Mouse (Mus musculus) natural killer cell, adult 2 months (primary cell): Measurements from ENCODE around the gene Mindy4b-ps.
"Not testable (repeated sequence)": the region's sequence is repeated elsewhere in the genome, so short reads cannot be mapped to it uniquely, and the experiment has no call there.

Experiments
- DNase-seq, 2 experiments: peaks; one replicate each; pipeline ENCODE4 v3.0.0; 2022; ENCODE audit warnings: low spot score in 2 of 2

Gene Mindy4b-ps

DNA sequence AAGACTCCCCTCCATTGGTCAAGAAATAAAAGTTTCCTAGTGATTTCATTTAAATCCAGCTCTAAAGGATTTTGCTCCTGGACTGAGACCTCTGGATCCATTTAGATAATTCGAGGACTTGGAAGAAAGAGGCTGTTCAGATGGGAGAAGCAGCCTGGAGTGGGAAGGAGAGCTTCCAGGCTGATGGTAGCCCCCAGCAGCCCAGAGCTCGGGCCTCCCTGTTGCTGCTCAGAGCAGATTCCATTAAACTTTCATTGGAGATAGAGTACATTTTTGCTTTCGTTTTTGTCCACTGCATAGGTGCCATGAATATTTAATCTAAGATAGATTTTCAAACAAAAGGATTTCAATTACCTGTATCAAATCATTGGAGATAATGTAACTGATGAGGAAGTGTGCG is at the start of gene Mindy4b-ps:
Gene Mindy4b-ps, minus strand, starts transcription at position 101 of the 400 bp plus-strand sequence.
- no peak for DNase-seq

DNA sequence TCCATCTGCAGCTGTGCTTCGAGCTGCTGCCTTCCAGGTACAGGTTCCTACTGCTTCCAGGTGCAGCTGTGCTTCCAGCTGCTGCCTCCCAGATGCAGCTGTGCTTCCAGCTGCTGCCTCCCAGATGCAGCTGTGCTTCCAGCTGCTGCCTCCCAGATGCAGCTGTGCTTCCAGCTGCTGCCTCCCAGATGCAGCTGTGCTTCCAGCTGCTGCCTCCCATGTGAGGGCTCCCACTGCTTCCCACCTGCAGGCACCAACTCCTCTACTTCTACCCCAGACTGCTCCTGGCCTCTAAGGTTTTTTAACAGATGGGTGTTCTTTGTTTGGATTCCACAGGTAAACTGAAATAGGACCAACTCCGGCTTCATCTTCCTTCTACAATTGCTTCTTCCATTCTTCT is 49.8 kb upstream of the Mindy4b-ps start:
- not testable (repeated sequence) for DNase-seq

DNA sequence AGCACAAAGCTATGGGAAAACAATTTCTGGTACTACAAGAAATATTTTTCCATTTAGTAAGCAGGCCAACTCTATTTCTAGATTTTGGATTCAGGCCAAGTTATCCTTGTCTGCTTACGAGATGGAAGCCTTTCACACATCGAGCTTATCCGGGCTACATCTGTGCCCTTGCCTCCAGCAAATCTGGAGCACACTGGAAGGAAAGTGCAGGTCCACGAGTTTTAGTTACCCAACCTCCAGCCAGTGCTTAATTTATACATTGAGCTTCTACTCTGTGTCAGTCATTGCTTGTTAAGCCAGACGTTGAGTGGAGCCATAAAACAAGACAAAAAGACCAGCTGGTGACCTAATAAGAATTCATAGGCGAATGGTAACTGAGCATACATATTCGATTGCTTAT is 43.6 kb upstream of the Mindy4b-ps start:
- no peak for DNase-seq

DNA sequence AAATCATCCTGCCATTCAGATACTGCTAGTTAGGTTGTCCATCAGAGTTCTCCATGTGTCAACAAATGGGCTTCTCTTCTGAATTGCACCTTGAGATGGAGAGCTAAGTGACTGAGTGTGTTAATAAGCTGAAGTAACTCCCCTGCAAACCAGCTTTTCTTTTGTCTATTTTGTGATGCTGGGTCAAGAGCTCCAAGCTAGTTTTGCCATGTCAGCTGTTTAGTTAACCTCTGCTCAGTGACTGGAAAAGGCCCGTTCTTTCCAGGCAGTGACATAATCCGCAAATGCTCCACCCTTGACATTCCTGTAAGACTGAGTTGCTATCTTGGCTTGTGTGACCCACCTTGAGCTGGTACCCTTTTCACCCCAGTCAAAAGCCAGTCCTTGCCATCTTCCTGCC is 40.9 kb upstream of the Mindy4b-ps start:
- DNase-seq: no peak

DNA sequence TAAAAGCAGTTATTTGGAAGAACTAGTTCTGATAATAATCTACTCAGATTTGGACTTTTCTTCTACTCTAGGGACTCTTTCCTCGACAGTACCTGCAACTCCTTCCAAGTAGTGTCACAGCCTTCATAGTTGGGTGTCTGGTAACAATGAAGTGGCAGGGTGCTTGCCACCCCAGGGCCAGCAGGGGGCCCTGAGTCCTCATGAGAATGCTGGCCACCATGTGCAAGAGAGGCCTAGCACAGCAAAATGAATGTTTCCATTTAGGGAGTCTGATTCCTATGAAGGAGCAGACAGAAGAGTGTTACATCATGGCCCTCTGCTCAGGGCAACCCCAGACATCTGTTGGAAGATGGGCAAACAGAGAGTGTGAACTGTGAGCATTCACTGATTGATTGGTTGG is 21.3 kb upstream of the Mindy4b-ps start:
- DNase-seq: no peak

DNA sequence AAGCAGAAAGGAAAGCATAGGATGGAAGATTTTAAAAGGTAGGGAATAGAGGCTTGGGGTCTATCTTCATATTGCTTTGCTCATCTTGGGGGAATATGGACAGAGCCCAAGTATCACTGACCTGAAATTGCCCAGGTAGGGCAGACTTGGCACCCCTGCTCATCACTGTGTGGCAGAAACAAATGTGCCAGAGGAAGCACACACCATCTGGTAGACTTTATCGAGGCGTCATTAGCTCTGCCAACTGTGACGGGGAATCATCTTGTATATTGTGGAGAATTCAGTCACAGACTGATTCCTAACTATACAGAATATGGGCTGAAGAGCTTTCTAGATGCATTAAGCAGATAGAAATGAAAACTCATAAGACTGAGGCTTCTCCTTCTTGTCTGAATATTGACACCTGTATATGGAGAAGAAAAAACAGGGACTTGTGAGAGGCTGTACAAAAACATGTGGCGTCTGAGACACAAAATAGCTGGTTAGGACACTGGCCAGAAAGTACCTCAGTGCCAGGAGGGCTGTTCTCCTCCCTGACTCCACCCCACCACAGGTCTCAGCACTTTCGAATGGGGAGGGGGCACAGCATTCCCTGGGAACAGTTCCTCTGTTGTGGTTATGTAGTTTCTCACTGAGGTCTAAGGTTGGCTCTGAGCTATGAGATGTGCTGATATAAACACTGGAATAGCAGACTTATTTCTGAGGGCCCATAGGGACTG is 11.5 kb upstream of the Mindy4b-ps start:
- no peak for DNase-seq

DNA sequence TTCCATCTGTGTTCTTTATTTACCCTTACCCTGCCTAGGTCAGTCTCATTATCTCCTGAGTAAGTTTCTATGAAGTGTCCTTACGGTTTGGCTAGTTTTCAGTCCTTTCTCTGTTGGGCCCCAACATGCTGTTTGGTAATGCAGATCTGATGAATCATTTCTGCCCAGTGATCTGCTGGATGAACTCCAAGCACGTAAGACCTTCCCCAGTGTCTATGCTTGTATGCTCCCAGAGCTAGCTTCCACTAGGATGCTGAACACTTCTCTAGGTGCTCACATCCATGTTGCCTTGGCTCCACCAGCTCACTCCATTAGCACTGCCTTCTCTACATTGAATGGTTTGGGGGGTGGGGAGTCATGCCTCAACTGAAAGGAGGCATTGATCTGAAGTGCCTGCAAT is 10.8 kb upstream of the Mindy4b-ps start:
- no peak for DNase-seq

DNA sequence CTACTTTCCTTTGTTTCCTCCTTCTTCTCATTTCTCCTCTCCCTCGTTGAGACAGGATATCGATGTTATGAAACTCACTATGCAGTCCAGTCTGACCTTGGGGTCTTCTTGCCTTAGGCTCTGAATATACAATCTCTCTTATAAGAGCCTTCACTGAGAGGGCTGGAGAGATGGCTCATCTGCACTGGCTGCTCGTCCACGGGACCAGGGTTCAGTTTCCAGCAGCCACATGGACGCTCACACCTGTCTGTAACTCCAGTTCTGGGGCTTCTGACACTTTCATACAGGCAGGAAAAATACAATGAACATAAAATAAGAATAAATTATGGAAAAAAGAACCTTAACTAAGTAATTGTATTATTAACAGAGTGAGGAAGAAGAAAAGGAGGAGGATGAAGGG is 9.5 kb upstream of the Mindy4b-ps start:
- DNase-seq: no peak

DNA sequence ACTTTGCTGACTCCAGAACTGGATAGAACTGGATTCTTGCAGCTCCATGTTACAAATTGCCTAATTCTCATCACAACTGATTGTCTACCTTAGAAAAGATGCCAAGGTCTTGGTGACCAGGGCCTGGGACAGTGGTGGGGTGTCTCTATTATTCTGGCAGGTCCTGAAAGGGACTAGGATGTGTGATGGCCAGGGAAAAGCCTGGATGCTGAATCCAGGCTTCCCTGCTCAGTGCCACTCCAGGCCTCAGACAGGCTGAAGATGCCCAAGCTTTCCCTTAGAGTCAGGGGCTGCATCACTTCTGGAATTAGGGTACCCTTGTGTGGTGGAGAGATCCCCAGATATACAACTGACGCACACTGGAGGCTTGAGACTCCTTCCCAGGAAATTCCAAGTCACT is 7.8 kb upstream of the Mindy4b-ps start:
- no peak for DNase-seq

DNA sequence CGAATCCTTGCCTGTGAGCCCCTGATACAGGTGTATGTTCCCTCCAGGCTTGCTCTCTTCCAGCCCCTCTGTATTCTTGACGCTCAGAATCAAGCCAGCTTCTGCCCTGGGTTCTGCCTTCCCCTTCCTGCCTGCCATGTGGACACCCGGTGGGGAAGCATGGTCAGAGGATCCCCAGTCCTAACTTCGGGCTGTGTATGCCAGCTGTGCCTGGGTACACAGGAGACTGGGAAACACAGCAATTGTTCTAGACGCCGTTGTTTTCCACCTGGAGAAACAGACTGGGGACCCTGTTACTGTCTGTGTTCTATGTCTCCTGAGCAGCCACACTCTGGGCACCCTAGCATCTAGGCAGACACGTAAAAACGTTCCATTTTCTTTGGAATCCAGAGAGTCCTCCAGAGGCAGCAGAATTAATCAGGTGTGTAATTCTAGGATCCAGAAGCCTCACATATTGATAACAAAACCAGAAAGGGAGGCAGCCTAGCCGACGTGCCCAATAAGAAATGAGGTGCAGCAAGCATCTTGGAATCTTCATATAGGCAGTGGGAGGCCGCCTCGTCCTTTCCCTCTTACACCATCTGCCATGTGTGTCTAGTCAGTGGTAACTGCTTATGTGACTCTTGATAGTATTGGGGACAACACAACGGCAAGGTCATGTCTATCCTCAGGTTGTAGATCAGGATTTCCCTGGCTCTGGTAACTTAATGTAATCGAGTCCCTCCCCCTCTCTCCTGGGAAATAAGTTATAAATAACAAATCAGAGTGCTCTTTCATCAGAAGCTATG is 6.4 kb upstream of the Mindy4b-ps start:
- no peak for DNase-seq

DNA sequence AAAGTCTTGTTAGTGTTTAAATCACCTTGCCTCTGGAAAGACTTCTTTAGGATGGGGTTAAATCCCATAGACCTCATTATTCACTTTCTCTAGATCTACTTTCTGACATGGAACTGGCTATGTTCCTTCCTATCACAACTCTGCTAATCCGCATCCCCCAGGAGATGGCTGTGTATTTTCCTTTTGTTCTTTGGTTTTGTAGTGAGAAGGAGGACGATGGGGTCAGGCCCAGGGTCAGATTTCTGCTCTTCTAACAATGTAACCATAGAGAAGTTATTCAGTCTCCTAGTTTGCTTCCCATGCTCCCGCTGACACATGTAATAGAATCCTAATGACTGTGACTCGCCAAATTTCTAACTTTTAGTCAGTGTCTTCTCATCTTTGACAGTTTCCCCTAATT is 4.2 kb upstream of the Mindy4b-ps start:
- DNase-seq: no peak

DNA sequence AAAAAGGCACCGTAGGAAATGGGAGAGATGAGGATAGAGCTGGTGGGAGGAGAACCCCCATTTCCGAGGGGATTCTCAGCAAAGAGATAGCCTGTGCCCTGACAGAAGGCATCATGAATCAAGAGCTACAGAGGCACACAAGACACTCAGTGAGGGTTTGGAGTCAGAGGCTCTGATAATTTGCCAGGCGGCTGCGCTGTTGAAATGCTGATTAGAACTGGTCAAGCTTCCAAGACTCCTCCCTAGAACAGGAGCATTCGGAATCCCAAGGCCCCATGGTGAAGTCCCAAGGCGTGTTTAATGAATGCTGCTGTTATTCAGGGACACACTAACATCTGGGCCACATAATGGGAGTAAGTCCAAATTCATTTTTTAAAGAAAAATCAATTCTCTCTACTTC is 4.8 kb downstream of the Mindy4b-ps start:
- no peak for DNase-seq

DNA sequence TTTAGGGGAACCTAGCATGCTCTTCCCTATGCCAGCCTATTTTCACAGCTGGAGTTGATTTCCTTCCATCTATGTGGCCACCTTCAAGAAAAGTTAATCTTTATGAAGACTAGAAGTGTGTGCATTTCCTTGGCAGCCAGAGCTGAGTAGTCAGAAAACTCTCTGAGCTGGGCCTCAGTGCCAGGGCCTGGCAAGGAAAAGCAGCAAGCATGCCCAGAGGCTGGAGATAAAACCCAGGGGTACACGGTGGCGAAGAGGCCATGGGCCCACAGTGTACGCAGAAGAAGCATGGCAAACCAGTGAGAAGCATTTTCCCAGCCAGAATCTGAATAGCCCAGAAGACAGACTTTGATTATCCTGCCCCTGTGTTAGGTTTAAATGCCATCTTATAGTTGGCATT is 7.9 kb downstream of the Mindy4b-ps start:
- no peak for DNase-seq

DNA sequence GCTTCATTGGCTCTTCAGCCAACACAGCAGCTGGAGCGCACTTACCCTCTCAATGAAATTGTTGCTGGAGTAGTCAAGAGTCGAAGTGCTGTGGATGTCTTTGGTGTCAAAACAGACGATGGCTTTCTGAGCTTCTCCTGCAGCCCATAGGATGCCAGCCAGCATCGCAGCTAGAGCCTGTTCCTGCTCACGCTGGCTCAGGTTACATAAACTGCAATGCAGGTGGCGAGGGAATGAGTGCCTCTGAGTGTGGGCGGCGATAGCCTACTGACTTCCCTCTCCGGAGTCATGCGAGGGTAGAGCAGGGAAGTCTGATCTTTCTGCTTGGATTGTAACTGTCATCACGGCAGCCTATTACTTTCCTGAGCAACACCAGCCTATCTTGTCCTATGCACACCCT is 11.8 kb downstream of the Mindy4b-ps start:
- no peak for DNase-seq

DNA sequence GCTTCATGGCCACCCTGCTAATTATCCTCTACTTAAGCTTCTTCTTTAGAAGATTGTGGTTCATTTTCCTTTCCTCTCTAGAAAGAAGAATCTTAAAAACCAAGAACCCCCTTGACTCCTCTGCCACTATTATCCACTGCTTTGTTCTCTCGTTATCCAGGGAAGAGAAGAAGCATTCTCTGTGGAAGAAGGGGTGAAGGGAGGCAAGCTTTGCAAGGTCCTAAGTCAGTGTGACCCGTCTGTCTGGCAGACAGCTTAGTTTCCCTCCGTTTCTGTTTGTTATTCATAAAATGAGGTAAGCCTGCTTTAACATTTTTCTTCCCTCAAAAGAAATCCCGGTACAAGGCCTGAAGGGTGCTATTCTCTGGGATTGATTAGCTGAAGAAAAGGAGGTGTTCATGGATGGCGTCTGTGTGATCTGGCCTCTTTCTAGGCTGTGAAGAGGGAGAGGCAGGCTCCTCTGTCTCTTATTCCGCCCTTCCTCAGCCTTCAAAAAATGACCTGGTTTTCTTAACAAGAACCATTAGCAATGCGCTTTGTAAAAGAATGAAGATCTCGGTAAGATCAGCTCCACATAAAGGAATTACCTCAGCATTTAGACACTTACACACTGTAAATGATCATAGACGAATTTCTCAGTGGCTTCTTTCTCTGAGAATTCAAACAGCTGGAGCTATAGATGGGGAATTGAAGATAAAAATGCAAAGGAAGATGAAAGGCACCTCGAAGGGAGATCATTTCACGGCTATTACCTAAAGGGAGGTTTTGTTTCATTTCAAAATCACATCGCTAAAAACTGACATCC is 12.8 kb downstream of the Mindy4b-ps start:
- no peak for DNase-seq

DNA sequence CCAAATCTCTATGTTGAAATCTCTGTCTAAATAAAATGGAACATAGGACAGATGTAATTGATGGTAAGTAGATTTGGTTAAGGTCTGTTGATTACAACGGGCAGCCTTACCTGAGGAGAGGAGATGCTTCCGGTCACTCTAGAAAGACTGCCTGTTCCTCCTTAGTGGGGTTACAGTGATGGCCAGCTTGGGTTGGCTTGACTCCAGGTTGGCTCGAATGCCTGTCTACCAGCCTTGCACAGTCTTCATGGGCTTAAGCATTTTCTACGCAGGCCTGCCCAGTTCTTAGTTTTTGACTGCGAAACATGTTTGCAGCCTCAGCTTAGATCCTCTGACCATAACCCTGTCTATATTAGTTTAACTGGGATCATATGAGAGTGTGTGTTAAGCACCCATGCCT is 13.5 kb downstream of the Mindy4b-ps start:
- DNase-seq: no peak

DNA sequence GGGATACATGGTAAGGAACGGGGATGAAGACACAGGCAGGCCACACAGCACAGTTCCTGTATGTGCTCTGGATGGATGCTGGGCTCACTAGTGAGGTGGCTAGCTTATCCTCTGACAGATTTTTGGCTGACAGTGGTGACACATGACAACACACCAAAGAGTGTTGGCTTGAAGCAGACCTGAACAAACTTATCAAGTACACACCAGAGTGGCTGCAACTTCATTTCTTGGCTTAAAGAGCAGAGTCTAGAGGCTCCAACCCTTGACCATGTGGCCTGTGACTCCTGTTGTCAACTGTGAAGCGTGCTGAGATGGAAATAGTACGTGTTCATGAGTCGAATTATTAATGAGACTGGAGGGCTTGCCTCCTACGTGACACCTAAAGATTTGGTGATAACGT is 17.4 kb downstream of the Mindy4b-ps start:
- no peak for DNase-seq

DNA sequence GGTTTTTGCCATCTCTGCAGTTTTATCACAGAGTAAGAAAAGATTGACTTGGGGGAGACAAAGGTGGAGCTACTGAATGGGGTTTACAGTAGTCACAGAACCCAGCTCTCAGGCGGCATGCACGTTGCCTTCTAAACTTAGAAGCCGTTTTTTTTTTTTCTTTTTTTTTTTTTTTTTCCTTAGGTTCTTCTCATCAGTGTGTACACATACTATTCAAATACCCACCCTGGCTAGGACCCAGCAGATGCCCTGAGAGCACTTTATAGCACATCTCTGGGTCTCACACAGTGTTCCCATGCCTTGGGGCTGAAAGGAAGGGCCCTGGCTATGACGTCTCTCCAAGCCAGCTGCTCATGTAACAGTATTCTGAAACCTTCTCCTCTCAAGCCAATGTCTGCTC is 23.4 kb downstream of the Mindy4b-ps start:
- DNase-seq: no peak

DNA sequence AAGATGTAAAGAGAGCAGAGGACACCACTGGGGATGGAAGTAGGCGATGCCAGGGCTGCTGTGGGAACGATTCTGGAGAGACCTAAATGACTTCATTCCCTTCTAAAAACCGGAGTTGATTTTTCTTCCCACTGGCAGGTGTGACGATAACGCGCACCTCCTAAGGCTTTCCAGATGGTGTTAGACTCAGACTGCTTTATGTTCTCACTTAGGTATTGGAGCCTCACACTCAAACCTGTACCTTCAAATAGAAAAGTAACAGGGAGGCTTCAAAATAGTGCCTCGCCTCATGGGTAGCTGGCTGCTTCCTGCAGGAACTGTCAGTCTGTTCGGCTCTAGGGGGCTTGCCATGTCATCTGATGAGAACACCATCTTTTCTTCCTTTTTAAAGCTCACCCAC is 23.9 kb downstream of the Mindy4b-ps start:
- no peak for DNase-seq

DNA sequence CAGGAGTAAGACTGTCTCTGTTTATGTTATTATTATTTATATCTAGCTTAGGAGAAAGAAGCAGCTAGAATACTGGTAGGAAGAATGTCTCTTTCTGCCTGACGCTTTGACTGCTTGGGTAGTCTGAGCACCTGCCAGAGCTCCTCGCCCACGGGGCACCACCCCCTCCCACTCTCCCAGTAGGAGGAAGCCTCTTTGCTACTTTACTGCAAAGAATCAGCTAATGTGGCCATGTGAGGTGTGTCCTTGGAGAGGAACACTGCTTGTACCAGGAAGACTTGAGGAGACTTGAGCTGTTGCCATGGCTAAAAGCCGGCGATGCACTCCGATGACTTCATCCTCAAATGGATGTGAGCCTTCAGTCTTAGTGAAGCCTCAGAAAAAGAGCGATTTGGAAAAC is 32.6 kb downstream of the Mindy4b-ps start:
- DNase-seq: no peak

DNA sequence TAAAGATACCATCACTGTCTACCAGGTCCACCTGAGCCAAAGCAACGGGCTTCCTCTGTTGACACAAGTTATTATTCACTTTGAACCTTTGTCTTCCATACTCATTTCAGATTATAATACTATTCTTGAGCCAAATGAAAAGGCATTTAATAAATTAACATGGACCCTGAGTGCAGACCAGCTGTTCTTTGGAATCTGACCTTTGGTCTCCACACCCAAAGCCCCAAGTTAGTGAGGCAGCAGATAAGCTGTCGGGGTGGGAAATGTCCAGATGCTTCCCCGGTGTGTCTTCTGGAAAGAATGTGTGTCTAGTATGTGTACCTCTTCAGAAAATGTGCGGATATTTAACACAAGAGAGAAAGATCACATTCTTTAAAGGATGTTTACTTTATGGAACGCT is 33.1 kb downstream of the Mindy4b-ps start:
- DNase-seq: no peak

DNA sequence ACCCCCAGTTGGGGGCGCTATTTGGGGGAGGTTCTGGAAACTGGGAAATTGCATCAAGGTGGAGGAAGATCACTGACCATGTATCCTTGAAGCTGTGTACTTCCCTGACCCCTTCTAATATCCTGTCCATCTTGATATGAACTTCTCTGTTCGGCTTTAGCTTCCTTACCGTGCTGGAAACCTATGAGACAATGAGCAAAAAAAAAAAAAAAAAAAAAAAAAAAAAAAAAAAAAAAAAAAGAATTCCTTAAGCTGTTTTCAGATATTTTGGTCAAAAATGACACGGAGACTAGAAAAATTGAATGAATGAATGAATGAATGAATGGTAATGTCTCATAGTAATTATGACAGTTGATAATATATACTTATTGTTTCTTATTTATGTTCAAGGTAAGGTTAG is 35.6 kb downstream of the Mindy4b-ps start:
- DNase-seq: no peak

DNA sequence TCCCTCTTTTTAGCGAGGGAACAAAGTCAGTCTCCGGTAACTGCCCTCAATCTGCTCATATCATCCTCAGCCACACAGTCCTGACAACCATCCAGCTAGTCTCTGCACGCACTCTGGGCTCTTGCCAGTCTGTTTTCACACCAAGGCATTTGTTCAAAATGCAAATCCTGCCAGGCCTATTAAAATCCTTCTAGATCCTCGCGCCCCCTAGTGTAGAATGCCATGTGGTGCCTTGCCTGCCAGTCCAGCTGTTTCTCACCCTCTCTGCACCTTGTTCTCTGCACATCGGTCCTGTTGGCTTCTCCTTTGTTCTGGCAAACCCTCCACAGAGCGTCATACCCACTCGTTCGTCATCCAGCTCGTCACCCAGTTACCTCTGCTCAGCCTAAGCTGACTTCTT is 36.2 kb downstream of the Mindy4b-ps start:
- DNase-seq: peak in 1 of 2 experiments; percentile 47
